Mouse (Mus musculus) limb, embryonic 14.5 days (tissue): ENCODE data around the gene Zbtb46. TPM values are rescaled to one million over a fixed set of nuclear protein-coding genes. Genes with fewer than 3 reads are reported as not detected.
A peak's percentile ranks its signal among the peaks of the same experiment; 100 is the strongest.
"Not testable (repeated sequence)": the region's sequence is repeated elsewhere in the genome, so short reads cannot be mapped to it uniquely, and the experiment has no call there.

Source experiments
- ATAC-seq: fragments of 200-750 bp; cut with Nextera tagmentation; 2 replicates; pipeline ENCODE4 v1.8.0; 2017; ENCODE audit warnings: low read depth, moderate number of reproducible peaks, moderate TSS enrichment; ENCODE audit not compliant: low FRiP score
- DNase-seq: peaks from one replicate; pipeline ENCODE4 v3.0.0-alpha.2; 2015; ENCODE audit warnings: low spot score
- H3K27ac ChIP-seq: fragments of 300-500 bp; sonication (generic); replicated peaks from 2 replicates; pipeline ENCODE4 v1.5.1; 2014; ENCODE audit warnings: low read depth, mild to moderate bottlenecking, low read length, moderate library complexity, mixed read lengths
- H3K27me3 ChIP-seq: fragments of 300-500 bp; sonication (generic); 2 replicates; pipeline ENCODE4 v1.6.1; 2014; ENCODE audit warnings: low read length, mixed read lengths; ENCODE audit not compliant: control insufficient read depth, insufficient read depth
- H3K36me3 ChIP-seq: fragments of 300-500 bp; sonication (generic); 2 replicates; pipeline ENCODE4 v1.6.1; 2014; ENCODE audit warnings: mild to moderate bottlenecking, low read length, moderate library complexity, mixed read lengths; ENCODE audit not compliant: control insufficient read depth, insufficient read depth
- H3K4me1 ChIP-seq: fragments of 300-500 bp; sonication (generic); 2 replicates; pipeline ENCODE4 v1.6.1; 2014; ENCODE audit warnings: antibody characterized with exemption, low read length, mixed read lengths; ENCODE audit not compliant: control insufficient read depth, insufficient read depth
- H3K4me2 ChIP-seq: fragments of 300-500 bp; sonication (generic); replicated peaks from 2 replicates; pipeline ENCODE4 v1.6.1; 2014; ENCODE audit warnings: low read depth, mild to moderate bottlenecking, low read length, moderate library complexity; ENCODE audit not compliant: severe bottlenecking
- H3K4me3 ChIP-seq: fragments of 300-500 bp; sonication (generic); replicated peaks from 2 replicates; pipeline ENCODE4 v1.5.1; 2014; ENCODE audit warnings: low read length
- H3K9ac ChIP-seq: fragments of 300-500 bp; sonication (generic); 2 replicates; pipeline ENCODE4 v1.6.1; 2014; ENCODE audit warnings: mild to moderate bottlenecking, low read depth, low read length, moderate library complexity; ENCODE audit not compliant: severe bottlenecking
- H3K9me3 ChIP-seq: fragments of 300-500 bp; sonication (generic); 2 replicates; pipeline ENCODE4 v1.6.1; 2016; ENCODE audit warnings: low read length; ENCODE audit not compliant: control insufficient read depth
- POLR2A ChIP-seq: fragments of 200-500 bp; IDR thresholded peaks from 2 replicates; pipeline ENCODE4 v1.8.0; 2012; ENCODE audit warnings: inconsistent platforms, mild to moderate bottlenecking, moderate library complexity, borderline replicate concordance; ENCODE audit not compliant: insufficient read depth, insufficient read length; ENCODE audit errors: extremely low read depth
- WGBS: fragments of 180-500 bp; shearing (Covaris S2); extraction: QIAGEN DNeasy Blood & Tissue Kit; methylation state at CpG from one replicate; pipeline ENCODE4 v1.1.7; 2014; 5-methylcytosine and 5-hydroxymethylcytosine counted together
- polyA plus RNA-seq, 2 experiments: library from polyadenylated mRNA; depleted of rRNA in 1 of 2; stranded (reverse) in 1 of 2; unstranded in 1 of 2; fragments of >200 nt; fragmentation: Nextera tagmentation in 1 of 2; extraction: Ambion mirVana in 1 of 2; gene quantifications; 2 replicates each; pipeline versions ENCODE4 v1.2.1 to v1.2.3; 2012 to 2014

Gene Zbtb46
- polyA plus RNA-seq (2012; rRNA removed) (3.8 and 4.4 TPM in 2 replicates), polyA plus RNA-seq (2014; fragmentation: Nextera tagmentation; extraction: Ambion mirVana) (4.3 and 4.4 TPM in 2 replicates)

DNA sequence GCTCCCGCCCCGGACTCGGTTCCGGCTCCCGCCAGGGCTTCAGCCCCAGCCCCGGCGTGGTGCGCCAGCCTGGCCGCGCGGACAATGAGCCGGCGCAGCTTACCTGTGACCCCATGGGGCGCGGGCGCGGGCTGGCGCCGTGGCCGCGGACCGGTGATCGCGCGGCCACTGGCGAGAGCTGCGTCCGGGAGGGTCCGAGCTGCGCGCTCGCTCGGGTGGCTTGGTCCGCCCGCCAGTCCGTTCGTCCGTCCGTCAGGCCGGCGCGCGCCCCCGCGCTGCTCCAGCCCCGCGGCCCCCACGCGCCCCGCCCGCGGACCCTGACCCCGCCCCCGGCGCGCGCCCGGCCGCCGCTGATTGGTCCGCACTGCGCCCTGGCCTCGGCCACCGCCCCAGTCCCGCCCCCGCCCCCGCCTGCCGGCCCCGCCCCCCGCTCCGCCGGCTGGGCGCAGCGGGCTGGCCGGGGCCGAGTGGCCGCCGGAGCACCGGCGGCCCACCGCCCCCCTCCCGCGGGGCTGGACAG lies at the start of gene Zbtb46:
TSS of gene Zbtb46 (minus strand) at position 274 of the 520 bp plus-strand sequence.
- ATAC-seq (peak; percentile 93), DNase-seq (peak; percentile 71)
- peaks cover 9% of the 10 kb centered on the region; the same call in 1 of the 2 replicates for H3K4me1 ChIP-seq
- peaks cover 50% of the 10 kb centered on the region for H3K27me3 ChIP-seq
- WGBS = 1% methylated on average over 18 of the region's 83 CpGs
- peak within 1 kb of the TSS; percentile 83 for H3K4me3 ChIP-seq
- H3K9me3 ChIP-seq = no peaks in the 10 kb centered on the region
- TF ChIP-seq POLR2A = no peak
- H3K4me2 ChIP-seq = peak within 1 kb of the TSS; percentile 100
- no peaks in the 10 kb centered on the region for H3K36me3 ChIP-seq
- H3K27ac ChIP-seq = no peak within 1 kb of the TSS
- peak within 1 kb of the TSS; percentile 64 for H3K9ac ChIP-seq

DNA sequence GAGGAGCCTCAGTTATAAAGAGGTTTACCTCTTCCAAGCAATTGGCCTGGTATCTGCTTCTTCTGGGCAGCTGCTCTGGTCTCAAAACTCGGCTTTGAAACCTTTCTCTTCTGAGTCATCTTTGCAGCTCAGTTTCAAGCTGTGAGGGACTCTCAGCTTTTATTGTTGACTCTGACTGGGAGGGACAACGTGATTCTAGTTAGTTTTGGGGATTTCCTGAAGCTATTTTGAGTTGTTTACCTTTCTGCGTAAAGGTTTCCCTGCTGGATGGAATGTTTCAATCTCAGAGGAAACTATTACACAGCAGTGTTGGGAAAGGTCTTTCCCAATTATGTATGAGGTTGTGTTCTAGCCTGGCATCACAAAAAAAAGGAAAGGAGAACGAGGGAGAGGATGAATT lies 39.4 kb upstream of the Zbtb46 start:
- H3K4me1 ChIP-seq = peaks cover 11% of the 10 kb centered on the region; the same call in 1 of the 2 replicates
- ATAC-seq = no peak
- no peaks in the 10 kb centered on the region for H3K9me3 ChIP-seq
- no peak overlapping the region for H3K9ac ChIP-seq
- H3K4me2 ChIP-seq = no peak overlapping the region
- H3K27ac ChIP-seq = no peak overlapping the region
- no peak overlapping the region for H3K4me3 ChIP-seq
- H3K27me3 ChIP-seq = no peaks in the 10 kb centered on the region
- peaks cover 41% of the 10 kb centered on the region for H3K36me3 ChIP-seq
- no peak for DNase-seq
- no peak for TF ChIP-seq POLR2A
- WGBS = 83% methylated on average over 4 of the region's 4 CpGs

DNA sequence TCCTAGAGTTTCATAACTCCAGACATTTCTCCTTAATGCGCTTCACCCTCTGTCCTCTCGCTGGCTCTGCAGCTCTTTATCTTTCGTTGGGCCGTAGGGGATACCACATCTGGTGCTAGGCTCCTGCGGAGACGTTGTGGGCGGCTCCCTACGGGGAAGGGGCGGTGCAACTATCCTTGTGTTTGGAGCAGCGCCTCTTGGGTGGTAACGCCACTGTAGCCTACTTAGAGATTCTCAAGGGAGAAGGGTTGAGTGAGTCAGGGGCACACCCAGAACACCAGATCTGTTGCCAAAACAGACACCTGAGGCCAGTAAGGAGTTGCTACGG lies 38.3 kb upstream of the Zbtb46 start:
- peak; percentile 52 for DNase-seq
- 0 out of 2 replicates have a peak, but pooled peaks have one; percentile 17 for ATAC-seq
- peaks cover 11% of the 10 kb centered on the region; the same call in 1 of the 2 replicates for H3K4me1 ChIP-seq
- peak overlapping the region; percentile 92 for H3K27ac ChIP-seq
- no peaks in the 10 kb centered on the region for H3K9me3 ChIP-seq
- H3K4me2 ChIP-seq = peak overlapping the region; percentile 92
- peak overlapping the region; percentile 91 for H3K4me3 ChIP-seq
- under 1% methylated on average over 12 of the region's 12 CpGs for WGBS
- no peaks in the 10 kb centered on the region for H3K27me3 ChIP-seq
- peaks cover 31% of the 10 kb centered on the region for H3K36me3 ChIP-seq
- peak overlapping the region; percentile 94 for H3K9ac ChIP-seq
- TF ChIP-seq POLR2A = no peak

DNA sequence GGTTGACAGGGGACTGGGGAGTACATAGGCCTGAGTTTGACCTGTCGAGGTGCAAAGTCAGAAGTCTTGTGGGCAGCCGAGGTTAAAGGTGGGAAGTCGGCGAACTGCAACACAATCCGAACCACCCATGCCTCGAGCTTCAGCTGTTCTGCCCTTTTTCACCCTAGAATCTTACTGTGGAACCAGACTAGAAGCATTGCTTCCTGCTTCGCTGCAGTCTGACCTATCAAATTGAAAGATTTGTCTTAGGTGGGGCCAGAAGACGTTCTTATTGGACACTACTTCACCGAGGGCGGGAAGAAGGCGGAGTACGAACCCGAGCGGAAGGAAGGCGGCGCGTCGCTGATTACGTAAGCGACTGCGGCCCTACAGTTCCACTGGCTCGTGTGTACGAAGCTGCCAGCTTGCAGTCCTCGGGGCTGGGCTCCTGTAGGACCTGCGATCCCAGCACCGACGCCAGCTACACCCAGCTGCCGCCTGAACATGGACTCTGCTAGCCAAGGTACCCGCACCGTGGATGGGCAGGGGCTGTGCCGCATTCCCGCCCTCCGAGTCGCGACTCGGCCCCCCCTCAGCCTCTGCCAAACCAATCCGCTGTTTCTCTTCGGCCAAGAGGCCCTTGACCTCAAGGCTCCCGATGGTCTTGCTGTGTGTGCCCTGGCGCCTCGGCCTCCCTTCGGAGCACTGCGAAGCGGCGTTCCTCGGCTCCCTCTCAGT lies 37.8 kb upstream of the Zbtb46 start, which contains the start of gene Tpd52l2:
TSS of gene Tpd52l2 (plus strand) at position 312 of the 717 bp plus-strand sequence.
- 1% methylated on average over 45 of the region's 46 CpGs for WGBS
- TF ChIP-seq POLR2A = peak; percentile 85; the same call in 1 of the 2 replicates
- H3K9me3 ChIP-seq = no peaks in the 10 kb centered on the region

DNA sequence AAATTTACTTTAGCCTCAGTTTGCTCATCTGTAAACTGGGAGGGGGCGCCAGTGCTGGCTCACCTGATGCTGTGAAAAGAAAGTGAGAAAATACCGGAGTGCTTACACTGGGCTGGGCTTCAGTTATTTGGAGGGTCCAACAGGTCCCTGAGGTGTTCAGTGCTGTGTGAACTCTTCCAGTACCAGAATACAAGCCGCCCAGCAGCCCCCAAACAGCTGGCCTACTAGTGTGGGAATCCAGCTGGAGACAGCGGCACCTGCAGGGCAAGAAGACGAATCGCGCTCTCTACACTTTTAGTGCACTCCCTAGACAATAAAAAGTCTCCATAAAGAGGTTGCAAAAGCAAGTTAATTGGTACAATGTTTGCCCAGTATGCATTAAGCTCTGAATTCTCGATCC lies 37.1 kb upstream of the Zbtb46 start:
- WGBS = 13% methylated on average over 8 of the region's 8 CpGs
- H3K27ac ChIP-seq = peak overlapping the region; percentile 70
- no peaks in the 10 kb centered on the region for H3K27me3 ChIP-seq
- peak overlapping the region; percentile 94 for H3K9ac ChIP-seq
- H3K9me3 ChIP-seq = no peaks in the 10 kb centered on the region
- DNase-seq = peak; percentile 82
- peaks cover 11% of the 10 kb centered on the region; the same call in 1 of the 2 replicates for H3K4me1 ChIP-seq
- H3K4me3 ChIP-seq = peak overlapping the region; percentile 91
- H3K4me2 ChIP-seq = peak overlapping the region; percentile 92
- peaks cover 19% of the 10 kb centered on the region for H3K36me3 ChIP-seq
- no peak for TF ChIP-seq POLR2A
- ATAC-seq = peak; percentile 58; the same call in 1 of the 2 replicates

More for the DNA sequence above, 37.8 kb upstream of the Zbtb46 start, which contains the start of gene Tpd52l2:
- peaks cover 26% of the 10 kb centered on the region for H3K36me3 ChIP-seq
- peak; percentile 98 for DNase-seq
- peak within 1 kb of the TSS; percentile 92 for H3K27ac ChIP-seq
- peak within 1 kb of the TSS; percentile 94 for H3K9ac ChIP-seq
- H3K4me1 ChIP-seq = peaks cover 11% of the 10 kb centered on the region; the same call in 1 of the 2 replicates
- H3K27me3 ChIP-seq = no peaks in the 10 kb centered on the region
- H3K4me3 ChIP-seq = peak within 1 kb of the TSS; percentile 91
- H3K4me2 ChIP-seq = peak within 1 kb of the TSS; percentile 92
- peak; percentile 97 for ATAC-seq

DNA sequence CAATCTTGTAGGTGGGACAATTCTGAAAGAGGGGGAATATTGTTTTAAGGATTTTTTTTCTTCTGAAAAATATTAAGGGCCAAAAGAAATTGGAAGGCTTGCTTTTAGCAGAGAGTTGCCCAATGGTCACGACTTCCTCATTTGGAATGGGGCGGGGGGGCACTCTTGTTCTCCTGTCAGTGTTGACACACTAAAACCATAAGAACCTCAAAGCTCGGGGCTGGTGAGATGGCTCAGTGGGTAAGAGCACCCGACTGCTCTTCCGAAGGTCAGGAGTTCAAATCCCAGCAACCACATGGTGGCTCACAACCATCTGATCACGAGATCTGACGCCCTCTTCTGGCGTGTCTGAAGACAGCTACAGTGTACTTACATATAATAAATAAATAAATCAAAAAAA lies 36.6 kb upstream of the Zbtb46 start:
- WGBS = 63% methylated on average over 8 of the region's 8 CpGs
- H3K27ac ChIP-seq, ATAC-seq, H3K9me3 ChIP-seq, H3K9ac ChIP-seq, H3K4me3 ChIP-seq, H3K27me3 ChIP-seq, DNase-seq: not testable (repeated sequence)
- Histone ChIP-seq H3K4me2 (peak overlapping the region; percentile 92; the same call in 1 of the 2 replicates), H3K36me3 (peaks cover 15% of the 10 kb centered on the region), H3K4me1 (peaks cover 11% of the 10 kb centered on the region; the same call in 1 of the 2 replicates)
